In genomic region chr10:111583744-111584152, GRCm38 (mm10) we compare ENCODE assay signal across 1 mouse cellular context.
TF ChIP-seq lines count a peak whose summit lies in the region.

No protein-coding gene starts in this region.

TF ChIP-seq in MEL, 35 proteins besides CTCF, POLR2A, EP300 and RAD21 (continued from another document):
- TF ChIP-seq TCF12 (IDR thresholded peaks at IDR 0.05; ENCODE audit: low read depth, low read length) (0 out of 2 replicates have a peak, but pooled peaks have one; percentile 18), GABPA (IDR thresholded peaks at IDR 0.05; ENCODE audit: low read depth, low read length) (peak; percentile 71), USF1 (IDR thresholded peaks at IDR 0.05; ENCODE audit: low read depth, low read length) (no peak)
TF ChIP-seq in MEL: peak in this region for 7.
